Mouse (Mus musculus): ENCODE data around the gene Mta1.

DNA sequence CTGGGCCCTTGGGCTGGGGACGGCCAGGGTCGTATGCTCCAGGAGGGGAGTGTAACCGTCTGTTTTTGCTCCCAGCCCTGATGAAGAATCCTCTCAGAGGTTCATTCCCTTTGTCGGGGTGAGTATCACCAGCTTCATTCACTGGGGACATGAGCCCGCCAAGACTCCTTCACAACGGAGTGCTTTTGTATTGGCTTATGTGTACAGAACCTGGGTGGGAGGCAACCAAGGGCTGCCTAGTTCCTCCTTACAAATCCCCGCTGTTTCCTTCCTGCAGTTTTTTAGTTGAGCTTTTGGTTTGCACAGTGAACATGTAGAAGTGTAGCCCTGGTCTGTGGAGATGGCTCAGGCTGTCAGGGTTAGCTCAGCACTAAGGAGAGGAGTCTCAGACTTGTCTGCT is 30.1 kb upstream of the Mta1 start:
- TF ChIP-seq CTCF (IDR thresholded peaks at IDR 0.05; ENCODE audit: low read depth) = no peak
- no peak for TF ChIP-seq EP300 (optimal IDR thresholded peaks at IDR 0.05)

Data from stomach, postnatal 0 days (tissue).